Mouse (Mus musculus): ENCODE results near the gene Gm45623.
A peak's percentile ranks its signal among the peaks of the same experiment; 100 is the strongest.

- no peak for TF ChIP-seq MYOG (IDR thresholded peaks at IDR 0.05; ENCODE audit: control insufficient read depth, extremely low read depth, insufficient read length)
- no peak for TF ChIP-seq MYOD1 (IDR thresholded peaks at IDR 0.05; ENCODE audit: control insufficient read depth, insufficient read length, low read depth)
- peak; percentile 21 for TF ChIP-seq CTCF (IDR thresholded peaks at IDR 0.05; ENCODE audit: control insufficient read depth, insufficient read depth, insufficient read length)
- no peak for TF ChIP-seq MAX (IDR thresholded peaks at IDR 0.05)
- no peak for TF ChIP-seq FOSL1 (IDR thresholded peaks at IDR 0.05; ENCODE audit: insufficient read depth, low read length, poor library complexity, severe bottlenecking)
- no peak for TF ChIP-seq USF1 (IDR thresholded peaks at IDR 0.05; ENCODE audit: low read depth)
- no peak for TF ChIP-seq CEBPB (IDR thresholded peaks at IDR 0.05; ENCODE audit: low read depth)
These were observed 19.0 kb upstream of the Gm45623 start for GRCm38 (mm10) chr13:56772592-56772991.
